Mouse (Mus musculus): ENCODE results near the gene Mettl21c. TPM values are rescaled to one million over a fixed set of nuclear protein-coding genes. Genes with fewer than 3 reads are reported as not detected.
A peak's percentile ranks its signal among the peaks of the same experiment; 100 is the strongest.
"Not testable (repeated sequence)": the region's sequence is repeated elsewhere in the genome, so short reads cannot be mapped to it uniquely, and the experiment has no call there.

Mettl21c gene
- 0.48 and 0.88 TPM in 2 replicates for polyA plus RNA-seq (2014; fragmentation: Nextera tagmentation; extraction: Ambion mirVana)

GRCm38 (mm10) chr1:44019934-44020333 lies at the start of gene Mettl21c:
Gene Mettl21c, minus strand, starts transcription at chr1:44020034.
- Histone ChIP-seq H3K27me3 (ENCODE audit: control insufficient read depth, insufficient read depth, low read length) (no peaks in the 10 kb centered on the region), H3K4me1 (ENCODE audit: control insufficient read depth, insufficient read depth, low read length) (no peaks in the 10 kb centered on the region), H3K27ac (ENCODE audit: low read length) (no peak within 1 kb of the TSS), H3K9ac (replicated peaks; ENCODE audit: low read depth, low read length) (no peak within 1 kb of the TSS), H3K9me3 (ENCODE audit: control insufficient read depth, low read depth, low read length) (no peaks in the 10 kb centered on the region), H3K4me3 (ENCODE audit: low read depth, low read length) (no peak within 1 kb of the TSS), H3K36me3 (ENCODE audit: control insufficient read depth, insufficient read depth, low read length) (no peaks in the 10 kb centered on the region), H3K4me2 (replicated peaks; ENCODE audit: low read depth, low read length) (no peak within 1 kb of the TSS)
- no peak for ATAC-seq (ENCODE audit: insufficient number of reproducible peaks, insufficient read depth, low FRiP score, low read depth)

GRCm38 (mm10) chr1:44064625-44065024 lies 44.8 kb upstream of the Mettl21c start:
- Histone ChIP-seq H3K9ac (replicated peaks; ENCODE audit: low read depth, low read length) (no peak overlapping the region), H3K4me3 (ENCODE audit: low read depth, low read length) (no peak overlapping the region), H3K9me3 (ENCODE audit: control insufficient read depth, low read depth, low read length) (no peaks in the 10 kb centered on the region), H3K4me1 (ENCODE audit: control insufficient read depth, insufficient read depth, low read length) (no peaks in the 10 kb centered on the region), H3K36me3 (ENCODE audit: control insufficient read depth, insufficient read depth, low read length) (no peaks in the 10 kb centered on the region), H3K4me2 (replicated peaks; ENCODE audit: low read depth, low read length) (no peak overlapping the region), H3K27me3 (ENCODE audit: control insufficient read depth, insufficient read depth, low read length) (no peaks in the 10 kb centered on the region), H3K27ac (ENCODE audit: low read length) (no peak overlapping the region)
- no peak for ATAC-seq (ENCODE audit: insufficient number of reproducible peaks, insufficient read depth, low FRiP score, low read depth)
- WGBS = 0% methylated on average over 1 of the region's 1 CpGs

- Histone ChIP-seq H3K4me3 (ENCODE audit: low read depth, low read length) (no peak overlapping the region), H3K4me2 (replicated peaks; ENCODE audit: low read depth, low read length) (no peak overlapping the region), H3K4me1 (ENCODE audit: control insufficient read depth, insufficient read depth, low read length) (no peaks in the 10 kb centered on the region), H3K36me3 (ENCODE audit: control insufficient read depth, insufficient read depth, low read length) (no peaks in the 10 kb centered on the region), H3K27ac (ENCODE audit: low read length) (no peak overlapping the region), H3K9me3 (ENCODE audit: control insufficient read depth, low read depth, low read length) (no peaks in the 10 kb centered on the region), H3K9ac (replicated peaks; ENCODE audit: low read depth, low read length) (no peak overlapping the region), H3K27me3 (ENCODE audit: control insufficient read depth, insufficient read depth, low read length) (no peaks in the 10 kb centered on the region)
- 91% methylated on average over 6 of the region's 6 CpGs for WGBS
- no peak for ATAC-seq (ENCODE audit: insufficient number of reproducible peaks, insufficient read depth, low FRiP score, low read depth)
Observed at GRCm38 (mm10) chr1:44063439-44063838, 43.6 kb upstream of the Mettl21c start.

GRCm38 (mm10) chr1:44061836-44062235 lies 42.0 kb upstream of the Mettl21c start, which contains the start of gene Gm8251:
Gene Gm8251, minus strand, starts transcription at chr1:44061936.
- no peak within 1 kb of the TSS for H3K4me2 ChIP-seq (replicated peaks; ENCODE audit: low read depth, low read length)
- H3K36me3 ChIP-seq (ENCODE audit: control insufficient read depth, insufficient read depth, low read length) = no peaks in the 10 kb centered on the region
- no peak within 1 kb of the TSS for H3K27ac ChIP-seq (ENCODE audit: low read length)
- no peak within 1 kb of the TSS for H3K4me3 ChIP-seq (ENCODE audit: low read depth, low read length)
- WGBS = 96% methylated on average over 2 of the region's 2 CpGs
- H3K4me1 ChIP-seq (ENCODE audit: control insufficient read depth, insufficient read depth, low read length) = no peaks in the 10 kb centered on the region
- no peak for ATAC-seq (ENCODE audit: insufficient number of reproducible peaks, insufficient read depth, low FRiP score, low read depth)
- H3K9ac ChIP-seq (replicated peaks; ENCODE audit: low read depth, low read length) = no peak within 1 kb of the TSS
- H3K9me3 ChIP-seq (ENCODE audit: control insufficient read depth, low read depth, low read length) = no peaks in the 10 kb centered on the region
- no peaks in the 10 kb centered on the region for H3K27me3 ChIP-seq (ENCODE audit: control insufficient read depth, insufficient read depth, low read length)

DNA sequence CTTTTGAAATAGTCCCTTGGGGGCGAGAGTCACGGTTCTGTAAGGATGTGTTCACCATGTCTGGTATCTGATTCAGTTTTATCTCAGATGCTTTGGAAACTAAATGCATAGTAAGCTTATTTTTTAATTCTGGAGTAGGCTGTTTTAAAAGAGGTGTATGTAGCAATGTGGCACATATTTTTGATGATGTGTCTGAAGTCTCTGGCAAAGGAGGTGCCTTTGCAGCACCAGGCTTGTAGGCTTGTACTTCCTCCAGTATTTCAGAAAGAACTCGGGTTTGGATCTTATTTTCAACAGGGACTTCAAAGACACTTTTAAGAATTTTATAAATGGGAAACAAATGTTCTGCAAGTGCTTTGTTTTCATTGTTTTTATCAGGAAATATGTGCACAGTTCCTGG lies 38.0 kb upstream of the Mettl21c start:
- ATAC-seq (ENCODE audit: insufficient number of reproducible peaks, insufficient read depth, low FRiP score, low read depth) = no peak
- no peaks in the 10 kb centered on the region for H3K27me3 ChIP-seq (ENCODE audit: control insufficient read depth, insufficient read depth, low read length)
- H3K36me3 ChIP-seq (ENCODE audit: control insufficient read depth, insufficient read depth, low read length) = no peaks in the 10 kb centered on the region
- H3K9me3 ChIP-seq (ENCODE audit: control insufficient read depth, low read depth, low read length) = no peaks in the 10 kb centered on the region
- WGBS = 89% methylated on average over 3 of the region's 3 CpGs
- no peak overlapping the region for H3K4me3 ChIP-seq (ENCODE audit: low read depth, low read length)
- no peak overlapping the region for H3K4me2 ChIP-seq (replicated peaks; ENCODE audit: low read depth, low read length)
- no peaks in the 10 kb centered on the region for H3K4me1 ChIP-seq (ENCODE audit: control insufficient read depth, insufficient read depth, low read length)
- no peak overlapping the region for H3K27ac ChIP-seq (ENCODE audit: low read length)
- no peak overlapping the region for H3K9ac ChIP-seq (replicated peaks; ENCODE audit: low read depth, low read length)

- Histone ChIP-seq H3K4me1 (ENCODE audit: control insufficient read depth, insufficient read depth, low read length) (no peaks in the 10 kb centered on the region), H3K4me3 (ENCODE audit: low read depth, low read length) (no peak overlapping the region), H3K36me3 (ENCODE audit: control insufficient read depth, insufficient read depth, low read length) (no peaks in the 10 kb centered on the region), H3K9ac (replicated peaks; ENCODE audit: low read depth, low read length) (no peak overlapping the region), H3K9me3 (ENCODE audit: control insufficient read depth, low read depth, low read length) (no peaks in the 10 kb centered on the region), H3K4me2 (replicated peaks; ENCODE audit: low read depth, low read length) (no peak overlapping the region), H3K27ac (ENCODE audit: low read length) (no peak overlapping the region), H3K27me3 (ENCODE audit: control insufficient read depth, insufficient read depth, low read length) (no peaks in the 10 kb centered on the region)
- ATAC-seq (ENCODE audit: insufficient number of reproducible peaks, insufficient read depth, low FRiP score, low read depth) = no peak
- WGBS = 63% methylated on average over 2 of the region's 2 CpGs
Observed at GRCm38 (mm10) chr1:44046556-44046955, 26.7 kb upstream of the Mettl21c start.

- H3K9me3 ChIP-seq (ENCODE audit: control insufficient read depth, low read depth, low read length); ATAC-seq (ENCODE audit: insufficient number of reproducible peaks, insufficient read depth, low FRiP score, low read depth); H3K27ac ChIP-seq (ENCODE audit: low read length); H3K4me2 ChIP-seq (replicated peaks; ENCODE audit: low read depth, low read length); H3K4me1 ChIP-seq (ENCODE audit: control insufficient read depth, insufficient read depth, low read length); H3K27me3 ChIP-seq (ENCODE audit: control insufficient read depth, insufficient read depth, low read length); H3K4me3 ChIP-seq (ENCODE audit: low read depth, low read length); H3K36me3 ChIP-seq (ENCODE audit: control insufficient read depth, insufficient read depth, low read length); H3K9ac ChIP-seq (replicated peaks; ENCODE audit: low read depth, low read length): not testable (repeated sequence)
- WGBS = 86% methylated on average over 5 of the region's 5 CpGs
Observed at GRCm38 (mm10) chr1:44045689-44046088, 25.9 kb upstream of the Mettl21c start.

- Histone ChIP-seq H3K4me2 (replicated peaks; ENCODE audit: low read depth, low read length) (peak overlapping the region; percentile 69), H3K36me3 (ENCODE audit: control insufficient read depth, insufficient read depth, low read length) (no peaks in the 10 kb centered on the region), H3K9me3 (ENCODE audit: control insufficient read depth, low read depth, low read length) (no peaks in the 10 kb centered on the region), H3K4me1 (ENCODE audit: control insufficient read depth, insufficient read depth, low read length) (no peaks in the 10 kb centered on the region), H3K27me3 (ENCODE audit: control insufficient read depth, insufficient read depth, low read length) (no peaks in the 10 kb centered on the region), H3K4me3 (ENCODE audit: low read depth, low read length) (peak overlapping the region; percentile 33), H3K9ac (replicated peaks; ENCODE audit: low read depth, low read length) (peak overlapping the region; percentile 7; the same call in 1 of the 2 replicates), H3K27ac (ENCODE audit: low read length) (no peak overlapping the region)
- WGBS = 3% methylated on average over 6 of the region's 6 CpGs
- no peak; the same call in 1 of the 2 replicates for ATAC-seq (ENCODE audit: insufficient number of reproducible peaks, insufficient read depth, low FRiP score, low read depth)
Observed at GRCm38 (mm10) chr1:44042555-44042915, 22.7 kb upstream of the Mettl21c start.

GRCm38 (mm10) chr1:44041797-44042554 lies 22.1 kb upstream of the Mettl21c start:
- WGBS = under 1% methylated on average over 17 of the region's 17 CpGs
- no peaks in the 10 kb centered on the region for H3K36me3 ChIP-seq (ENCODE audit: control insufficient read depth, insufficient read depth, low read length)
- peak; percentile 71; the same call in 1 of the 2 replicates for ATAC-seq (ENCODE audit: insufficient number of reproducible peaks, insufficient read depth, low FRiP score, low read depth)

More at GRCm38 (mm10) chr1:44041797-44042554, 22.1 kb upstream of the Mettl21c start:
- Histone ChIP-seq H3K27ac (ENCODE audit: low read length) (no peak overlapping the region), H3K4me1 (ENCODE audit: control insufficient read depth, insufficient read depth, low read length) (no peaks in the 10 kb centered on the region), H3K4me2 (replicated peaks; ENCODE audit: low read depth, low read length) (peak overlapping the region; percentile 69), H3K27me3 (ENCODE audit: control insufficient read depth, insufficient read depth, low read length) (no peaks in the 10 kb centered on the region), H3K4me3 (ENCODE audit: low read depth, low read length) (peak overlapping the region; percentile 33), H3K9me3 (ENCODE audit: control insufficient read depth, low read depth, low read length) (no peaks in the 10 kb centered on the region), H3K9ac (replicated peaks; ENCODE audit: low read depth, low read length) (peak overlapping the region; percentile 7; the same call in 1 of the 2 replicates)

Data from stomach, embryonic 14.5 days (tissue).